Mouse (Mus musculus): ENCODE measurements around the gene Cyth1. TPM values are rescaled to one million over a fixed set of nuclear protein-coding genes. Genes with fewer than 3 reads are reported as not detected.

Cyth1 gene
- total RNA-seq, 2 experiments from 2014 or later: 29.4 to 32.2 TPM

Other genes starting within 250 kb of the Cyth1 start
- gene Dnah17, start 118.0 kb downstream of the Cyth1 start, total RNA-seq (2021): under 1 TPM in 1 of 2 experiments, not detected in 1; 0.03 TPM
- gene Usp36, start 41.7 kb upstream of the Cyth1 start, total RNA-seq (2021): 10 to 100 TPM; 24.5 to 25.5 TPM
- gene Cep295nl, start 93.9 kb upstream of the Cyth1 start, total RNA-seq (2021): under 1 TPM; 0.20 to 0.96 TPM
- 100 to 1,000 TPM in 1 of 2 experiments, 10 to 100 TPM in 1; 95.5 to 246 TPM for gene Timp2, start 107.1 kb upstream of the Cyth1 start, total RNA-seq (2021)
- 100 to 1,000 TPM in 1 of 2 experiments, 10 to 100 TPM in 1; 92.6 to 128 TPM for gene Lgals3bp, start 153.5 kb upstream of the Cyth1 start, total RNA-seq (2021)
- gene Cant1, start 170.5 kb upstream of the Cyth1 start, total RNA-seq (2021): 10 to 100 TPM; 30.1 to 33.1 TPM
- 10 to 100 TPM; 15.9 to 17.2 TPM for gene C1qtnf1, start 179.6 kb upstream of the Cyth1 start, total RNA-seq (2021)
- 10 to 100 TPM in 1 of 2 experiments, 1 to 10 TPM in 1; 7.3 to 12.4 TPM for gene Engase, start 228.2 kb upstream of the Cyth1 start, total RNA-seq (2021)